Mouse (Mus musculus): ENCODE results near the gene Ston2. TPM values are rescaled to one million over a fixed set of nuclear protein-coding genes. Genes with fewer than 3 reads are reported as not detected.

The Ston2 gene
- total and polyA plus RNA-seq, 3 experiments, result 33.4 to 110 (median 74.5) TPM

DNA sequence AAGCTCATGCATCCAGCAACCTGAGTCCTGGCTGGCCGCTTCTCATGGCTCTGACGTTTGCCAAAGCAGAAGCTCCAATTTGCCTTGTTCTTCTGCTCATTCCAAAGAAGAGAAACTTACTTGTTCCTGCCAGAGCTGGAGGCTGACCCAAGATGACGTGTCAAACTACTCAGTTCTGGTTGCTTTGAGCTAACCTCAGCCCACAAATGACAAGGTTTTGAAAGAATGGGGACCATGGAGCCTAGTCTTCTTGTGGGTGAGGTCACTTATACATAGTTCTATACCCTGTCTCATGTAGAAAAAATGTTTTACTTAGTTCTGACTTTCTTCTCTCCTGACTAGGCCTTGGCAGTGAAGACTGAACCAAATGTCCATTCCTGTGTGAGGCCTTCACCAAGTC lies 7.7 kb downstream of the Ston2 start:
- H3K9me3 ChIP-seq (replicated peaks), result no peaks in the 10 kb centered on the region
- DNase-seq (ENCODE audit: low spot score), result no peak
- no peaks in the 10 kb centered on the region for H3K36me3 ChIP-seq (replicated peaks)
- H3K4me1 ChIP-seq (ENCODE audit: insufficient read depth, low read depth, low read length), result peaks cover 41% of the 10 kb centered on the region
- TF ChIP-seq CTCF (IDR thresholded peaks at IDR 0.05; ENCODE audit: low read depth, low read length), result no peak
- TF ChIP-seq TAL1 (conservative IDR thresholded peaks at IDR 0.05; ENCODE audit: low read depth, low read length), result no peak
- TF ChIP-seq GATA1 (IDR thresholded peaks at IDR 0.05; ENCODE audit: borderline replicate concordance, low read length), result no peak
- TF ChIP-seq GATA2 (IDR thresholded peaks at IDR 0.05; ENCODE audit: borderline replicate concordance, low read depth, low read length), result no peak
- TF ChIP-seq POLR2AphosphoS5 (IDR thresholded peaks at IDR 0.05; ENCODE audit: insufficient replicate concordance, low read depth, low read length), result no peak
- H3K4me3 ChIP-seq (ENCODE audit: low read depth, low read length), result no peak overlapping the region
- ATAC-seq (ENCODE audit: extremely low read depth, insufficient number of reproducible peaks, low FRiP score, poor library complexity, severe bottlenecking), result no peak
- H3K27me3 ChIP-seq (ENCODE audit: insufficient read depth, low read length), result peaks cover 8% of the 10 kb centered on the region; the same call in 1 of the 2 replicates

DNA sequence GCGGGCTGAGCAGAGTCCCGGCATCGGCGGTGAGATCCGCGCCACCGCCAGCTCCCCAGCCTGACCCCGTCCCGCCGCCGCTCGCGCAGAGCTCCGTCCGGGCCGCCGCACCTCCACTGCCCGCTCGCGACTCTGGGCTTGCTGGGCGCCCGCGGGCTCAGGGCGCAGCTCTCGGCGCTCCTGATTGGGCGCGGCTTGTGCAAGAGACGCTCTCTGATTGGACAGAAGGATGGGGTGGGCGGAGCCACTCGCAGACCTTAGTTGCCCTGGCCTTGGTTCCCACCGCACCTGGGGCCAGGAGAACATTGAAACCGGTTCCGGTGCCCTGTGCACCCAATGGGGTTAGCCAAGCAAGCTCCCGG lies 9.2 kb downstream of the Ston2 start:
- DNase-seq (ENCODE audit: low spot score), result peak; percentile 95
- no peaks in the 10 kb centered on the region for H3K9me3 ChIP-seq (replicated peaks)
- H3K4me3 ChIP-seq (ENCODE audit: low read depth, low read length), result peak overlapping the region; percentile 79
- H3K4me1 ChIP-seq (ENCODE audit: insufficient read depth, low read depth, low read length), result peaks cover 52% of the 10 kb centered on the region
- H3K36me3 ChIP-seq (replicated peaks), result peaks cover 2% of the 10 kb centered on the region
- peaks cover 3% of the 10 kb centered on the region; the same call in 1 of the 2 replicates for H3K27me3 ChIP-seq (ENCODE audit: insufficient read depth, low read length)
- peak; percentile 91 for ATAC-seq (ENCODE audit: extremely low read depth, insufficient number of reproducible peaks, low FRiP score, poor library complexity, severe bottlenecking)
- TF ChIP-seq GATA2 (IDR thresholded peaks at IDR 0.05; ENCODE audit: borderline replicate concordance, low read depth, low read length) (no peak), TAL1 (conservative IDR thresholded peaks at IDR 0.05; ENCODE audit: low read depth, low read length) (no peak), CTCF (IDR thresholded peaks at IDR 0.05; ENCODE audit: low read depth, low read length) (no peak), GATA1 (IDR thresholded peaks at IDR 0.05; ENCODE audit: borderline replicate concordance, low read length) (no peak), POLR2AphosphoS5 (IDR thresholded peaks at IDR 0.05; ENCODE audit: insufficient replicate concordance, low read depth, low read length) (no peak)

- peaks cover 54% of the 10 kb centered on the region for H3K4me1 ChIP-seq (ENCODE audit: insufficient read depth, low read depth, low read length)
- H3K27me3 ChIP-seq (ENCODE audit: insufficient read depth, low read length), result peaks cover 3% of the 10 kb centered on the region; the same call in 1 of the 2 replicates
- peaks cover 2% of the 10 kb centered on the region for H3K36me3 ChIP-seq (replicated peaks)
- H3K4me3 ChIP-seq (ENCODE audit: low read depth, low read length), result peak overlapping the region; percentile 79
- TF ChIP-seq CTCF (IDR thresholded peaks at IDR 0.05; ENCODE audit: low read depth, low read length) (no peak), GATA2 (IDR thresholded peaks at IDR 0.05; ENCODE audit: borderline replicate concordance, low read depth, low read length) (no peak), POLR2AphosphoS5 (IDR thresholded peaks at IDR 0.05; ENCODE audit: insufficient replicate concordance, low read depth, low read length) (no peak), GATA1 (IDR thresholded peaks at IDR 0.05; ENCODE audit: borderline replicate concordance, low read length) (no peak), TAL1 (conservative IDR thresholded peaks at IDR 0.05; ENCODE audit: low read depth, low read length) (no peak)
- DNase-seq (ENCODE audit: low spot score), result peak; percentile 56
- no peak for ATAC-seq (ENCODE audit: extremely low read depth, insufficient number of reproducible peaks, low FRiP score, poor library complexity, severe bottlenecking)
- H3K9me3 ChIP-seq (replicated peaks), result no peaks in the 10 kb centered on the region
Observed at GRCm38 (mm10) chr12:91778211-91779003, 9.8 kb downstream of the Ston2 start.

DNA sequence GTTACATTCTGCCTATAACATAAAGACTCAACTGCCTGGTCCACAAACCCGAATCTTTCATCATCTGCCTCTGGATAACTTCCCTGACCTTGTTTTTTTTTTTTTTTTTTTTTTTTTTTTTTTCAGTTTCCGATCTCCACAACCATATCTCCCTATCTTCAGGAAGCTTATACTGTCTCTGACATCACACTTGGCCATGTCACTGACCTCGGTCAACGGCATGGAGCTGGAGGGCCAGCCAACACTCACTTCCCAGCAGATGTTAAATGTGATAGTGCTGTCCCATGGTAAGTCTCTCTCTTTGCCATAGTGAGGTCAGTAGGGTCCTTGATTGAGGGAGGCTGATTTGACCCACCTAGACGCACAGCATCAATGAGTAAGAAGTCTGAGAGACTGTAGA lies 11.8 kb downstream of the Ston2 start:
- no peak for DNase-seq (ENCODE audit: low spot score)
- no peak for TF ChIP-seq CTCF (IDR thresholded peaks at IDR 0.05; ENCODE audit: low read depth, low read length)
- no peak for TF ChIP-seq GATA2 (IDR thresholded peaks at IDR 0.05; ENCODE audit: borderline replicate concordance, low read depth, low read length)
- TF ChIP-seq POLR2AphosphoS5 (IDR thresholded peaks at IDR 0.05; ENCODE audit: insufficient replicate concordance, low read depth, low read length), result no peak
- TF ChIP-seq TAL1 (conservative IDR thresholded peaks at IDR 0.05; ENCODE audit: low read depth, low read length), result no peak
- TF ChIP-seq GATA1 (IDR thresholded peaks at IDR 0.05; ENCODE audit: borderline replicate concordance, low read length), result no peak
- no peak overlapping the region; the same call in 1 of the 2 replicates for H3K4me3 ChIP-seq (ENCODE audit: low read depth, low read length)
- no peak for ATAC-seq (ENCODE audit: extremely low read depth, insufficient number of reproducible peaks, low FRiP score, poor library complexity, severe bottlenecking)
- no peaks in the 10 kb centered on the region for H3K9me3 ChIP-seq (replicated peaks)
- peaks cover 9% of the 10 kb centered on the region for H3K36me3 ChIP-seq (replicated peaks)
- peaks cover 3% of the 10 kb centered on the region; the same call in 1 of the 2 replicates for H3K27me3 ChIP-seq (ENCODE audit: insufficient read depth, low read length)
- H3K4me1 ChIP-seq (ENCODE audit: insufficient read depth, low read depth, low read length), result peaks cover 64% of the 10 kb centered on the region

DNA sequence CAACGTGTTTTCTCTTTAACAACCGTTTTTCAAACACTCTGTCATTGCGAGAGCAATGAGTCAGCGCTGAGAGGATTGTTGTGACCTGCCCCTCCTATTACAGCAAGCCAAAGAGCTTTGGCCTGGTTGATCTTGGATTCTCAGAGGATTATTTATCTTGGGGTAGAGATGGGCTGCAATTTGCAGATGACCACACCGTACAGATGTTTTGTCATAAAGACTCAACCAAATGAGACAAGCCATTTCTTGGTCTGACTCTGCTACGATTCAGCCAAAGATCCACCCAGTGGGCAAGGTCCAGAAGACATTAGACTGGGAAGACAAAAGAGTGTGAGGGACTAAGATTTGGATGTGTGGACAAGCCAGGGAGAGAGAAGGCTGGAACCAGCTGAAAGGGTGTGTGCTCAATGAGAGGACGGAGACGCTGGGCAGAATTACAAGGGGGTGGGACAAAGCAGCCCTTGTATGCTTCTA lies 13.3 kb downstream of the Ston2 start:
- TF ChIP-seq GATA2 (IDR thresholded peaks at IDR 0.05; ENCODE audit: borderline replicate concordance, low read depth, low read length), result no peak
- TF ChIP-seq CTCF (IDR thresholded peaks at IDR 0.05; ENCODE audit: low read depth, low read length), result no peak
- TF ChIP-seq POLR2AphosphoS5 (IDR thresholded peaks at IDR 0.05; ENCODE audit: insufficient replicate concordance, low read depth, low read length), result no peak
- no peak for TF ChIP-seq TAL1 (conservative IDR thresholded peaks at IDR 0.05; ENCODE audit: low read depth, low read length)
- TF ChIP-seq GATA1 (IDR thresholded peaks at IDR 0.05; ENCODE audit: borderline replicate concordance, low read length), result no peak
- no peak overlapping the region; the same call in 1 of the 2 replicates for H3K4me3 ChIP-seq (ENCODE audit: low read depth, low read length)
- no peaks in the 10 kb centered on the region for H3K9me3 ChIP-seq (replicated peaks)
- peaks cover 14% of the 10 kb centered on the region for H3K36me3 ChIP-seq (replicated peaks)
- peaks cover 3% of the 10 kb centered on the region; the same call in 1 of the 2 replicates for H3K27me3 ChIP-seq (ENCODE audit: insufficient read depth, low read length)
- peaks cover 71% of the 10 kb centered on the region for H3K4me1 ChIP-seq (ENCODE audit: insufficient read depth, low read depth, low read length)
- ATAC-seq (ENCODE audit: extremely low read depth, insufficient number of reproducible peaks, low FRiP score, poor library complexity, severe bottlenecking) (peak; percentile 46; the same call in 1 of the 2 replicates), DNase-seq (ENCODE audit: low spot score) (no peak)

DNA sequence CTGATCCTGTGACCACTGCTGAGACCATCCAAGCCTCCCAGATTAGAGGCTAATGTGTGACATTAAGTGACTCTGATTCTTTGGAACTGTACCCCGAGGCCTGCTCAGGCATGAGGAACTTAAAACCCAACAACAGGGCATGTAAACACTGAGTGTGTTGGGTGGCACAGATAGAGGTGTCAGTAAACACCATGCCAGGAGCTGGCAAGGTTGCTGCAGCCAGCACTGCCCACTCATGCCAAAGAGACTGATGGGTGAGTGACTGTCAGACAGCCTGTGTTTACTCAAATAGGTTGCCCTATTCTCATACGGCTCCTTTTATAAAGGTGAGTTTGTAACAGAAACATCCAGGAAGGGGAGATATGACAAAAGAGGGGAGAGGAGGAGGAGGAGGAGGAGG lies 19.3 kb downstream of the Ston2 start:
- Histone ChIP-seq H3K9me3 (replicated peaks) (no peaks in the 10 kb centered on the region), H3K36me3 (replicated peaks) (peaks cover 20% of the 10 kb centered on the region), H3K4me1 (ENCODE audit: insufficient read depth, low read depth, low read length) (peaks cover 76% of the 10 kb centered on the region), H3K4me3 (ENCODE audit: low read depth, low read length) (no peak overlapping the region), H3K27me3 (ENCODE audit: insufficient read depth, low read length) (no peaks in the 10 kb centered on the region)
- DNase-seq (ENCODE audit: low spot score) (no peak), ATAC-seq (ENCODE audit: extremely low read depth, insufficient number of reproducible peaks, low FRiP score, poor library complexity, severe bottlenecking) (no peak)
- TF ChIP-seq GATA1 (IDR thresholded peaks at IDR 0.05; ENCODE audit: borderline replicate concordance, low read length) (no peak), POLR2AphosphoS5 (IDR thresholded peaks at IDR 0.05; ENCODE audit: insufficient replicate concordance, low read depth, low read length) (no peak), CTCF (IDR thresholded peaks at IDR 0.05; ENCODE audit: low read depth, low read length) (no peak), TAL1 (conservative IDR thresholded peaks at IDR 0.05; ENCODE audit: low read depth, low read length) (no peak), GATA2 (IDR thresholded peaks at IDR 0.05; ENCODE audit: borderline replicate concordance, low read depth, low read length) (no peak)

Measured in G1E (cell line).